Mouse (Mus musculus) right cerebral cortex, postnatal 36 days (tissue): ENCODE data around the gene Sytl5.

Experiments
- DNase-seq, 2 experiments: peaks; one replicate each; pipeline ENCODE4 v3.0.0; 2022; ENCODE audit warnings: low spot score in 2 of 2, mixed read lengths in 1 of 2

Sytl5 gene

DNA sequence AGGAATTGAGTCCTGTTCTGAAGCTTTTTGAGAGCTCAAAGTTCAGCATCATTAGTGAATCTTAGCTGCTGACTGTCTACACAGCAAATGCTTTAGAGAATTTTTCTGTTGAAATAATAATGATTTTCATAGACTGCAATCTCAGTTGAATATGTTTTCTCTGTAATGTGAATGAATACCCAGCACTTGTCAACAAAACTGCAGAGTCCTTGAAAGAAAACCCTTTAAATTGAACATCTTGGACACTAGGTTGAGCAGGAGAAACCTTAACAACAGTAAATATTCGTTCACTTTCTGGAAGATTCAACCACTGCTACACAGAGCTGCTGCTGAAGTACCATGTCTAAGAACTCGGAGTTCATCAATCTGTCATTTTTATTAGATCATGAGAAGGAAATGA is at the start of gene Sytl5:
Sytl5 (plus strand) TSS at position 301 of the 400 bp plus-strand sequence.
- no peak for DNase-seq

- no peak for DNase-seq
Observed at GRCm38 (mm10) chrX:9846628-9847027, 38.8 kb upstream of the Sytl5 start, which contains the start of gene Hypm. TSS of gene Hypm (plus strand) at chrX:9846928.

GRCm38 (mm10) chrX:9849403-9849802 is 36.0 kb upstream of the Sytl5 start, which contains the start of gene H2al3:
TSS of gene H2al3 (plus strand) at chrX:9849703.
- DNase-seq, result no peak

DNA sequence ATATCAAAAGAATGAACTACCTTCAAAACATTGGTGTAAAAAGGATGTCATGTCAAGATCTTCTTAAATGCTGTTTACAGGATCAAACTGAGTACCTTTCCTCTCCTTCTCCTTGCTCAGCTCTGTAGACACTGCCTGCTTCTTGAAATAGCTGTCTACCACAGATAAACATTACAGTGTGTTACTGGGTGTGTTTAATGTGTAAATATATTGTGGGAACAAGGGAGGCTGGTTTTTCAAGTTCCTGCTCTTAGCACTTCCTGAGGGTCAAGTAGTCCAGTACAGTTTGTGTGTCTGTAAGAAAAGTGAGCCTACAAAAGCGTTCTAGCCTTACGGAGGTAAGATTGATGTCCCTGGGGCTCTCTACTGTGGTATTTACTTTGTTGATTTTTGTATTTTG is 23.6 kb upstream of the Sytl5 start:
- DNase-seq, result no peak

- no peak for DNase-seq
Observed at GRCm38 (mm10) chrX:9875519-9875918, 9.9 kb upstream of the Sytl5 start.

DNA sequence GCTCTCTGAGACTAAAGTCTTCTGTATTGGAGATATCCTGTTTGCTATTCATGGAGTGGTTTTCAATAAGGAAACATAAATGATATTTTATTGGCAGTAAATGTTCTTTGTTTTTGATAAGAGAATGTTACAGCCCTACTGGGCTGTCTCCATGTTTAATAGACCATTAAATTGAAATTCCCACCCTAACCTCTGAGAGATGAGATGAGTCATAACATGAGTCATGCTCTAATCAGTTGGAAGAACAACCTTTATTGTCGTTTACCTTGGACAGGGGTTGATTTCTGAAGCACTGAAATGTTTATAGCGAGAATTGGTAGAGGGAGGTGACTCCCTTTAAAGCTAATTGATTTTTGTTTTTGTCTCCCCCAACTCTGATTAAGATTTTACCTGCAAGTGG is 24.1 kb downstream of the Sytl5 start:
- no peak for DNase-seq

DNA sequence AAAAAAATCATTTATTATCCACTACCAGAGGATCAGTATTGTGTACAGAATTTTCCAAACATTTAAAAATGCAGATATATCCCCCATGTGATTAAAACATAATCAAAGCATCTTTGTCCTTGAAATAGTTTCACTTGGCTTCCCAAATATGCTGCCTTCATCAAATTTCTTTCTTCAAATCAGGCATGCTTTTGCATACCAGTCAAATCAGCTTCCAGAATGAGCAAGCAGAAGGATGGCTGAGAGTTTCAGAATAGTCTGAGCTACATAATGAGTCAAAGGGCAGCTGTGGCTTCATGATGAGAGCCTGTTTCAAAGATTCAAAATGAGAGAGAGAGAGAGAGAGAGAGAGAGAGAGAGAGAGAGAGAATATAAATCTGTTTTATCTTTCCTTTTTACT is 48.4 kb downstream of the Sytl5 start:
- no peak for DNase-seq

DNA sequence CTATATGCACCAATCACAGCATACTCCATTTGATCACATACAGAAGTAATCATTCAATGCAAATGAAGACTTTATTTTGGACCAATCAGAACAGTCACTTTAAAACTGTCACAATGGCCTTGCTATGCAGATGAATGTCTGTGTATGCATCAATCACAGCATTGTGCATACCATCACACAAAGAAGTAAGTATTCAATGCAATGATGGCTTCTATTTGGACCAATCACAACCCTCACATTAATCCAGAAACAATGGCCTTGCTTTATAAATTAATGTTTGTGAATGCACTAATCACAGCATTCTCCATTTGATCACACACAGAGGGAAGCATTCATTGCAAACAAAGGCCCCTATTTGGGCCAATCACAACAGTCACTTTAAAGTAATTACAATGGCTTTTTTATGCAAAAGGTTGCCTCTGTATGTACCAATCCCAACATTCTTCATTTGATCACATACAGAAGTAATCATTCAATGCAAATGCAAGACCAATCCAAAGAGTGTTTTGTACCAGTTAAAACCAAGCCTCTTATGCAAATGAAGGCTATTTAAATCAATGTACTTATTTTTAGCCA is 98.8 kb downstream of the Sytl5 start:
- DNase-seq, result no peak

DNA sequence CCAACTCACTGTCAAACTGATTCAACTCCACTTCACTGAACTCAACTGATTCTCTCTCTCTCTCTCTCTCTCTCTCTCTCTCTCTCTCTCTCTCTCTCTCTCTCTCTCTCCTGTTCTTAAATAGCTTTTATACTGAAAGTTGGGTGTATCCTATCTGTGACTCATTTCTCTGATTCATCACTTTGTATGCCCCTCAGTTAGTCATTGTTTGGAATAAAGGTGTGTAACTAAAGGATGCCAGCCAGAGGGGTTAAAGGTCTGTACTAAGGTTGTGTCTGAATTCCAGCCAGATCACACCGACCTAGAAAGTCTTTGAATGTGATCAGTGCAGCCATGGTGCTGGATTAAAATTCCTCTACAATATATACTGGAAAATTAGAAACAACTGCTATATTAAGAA is 115.3 kb downstream of the Sytl5 start:
- DNase-seq, result no peak

DNA sequence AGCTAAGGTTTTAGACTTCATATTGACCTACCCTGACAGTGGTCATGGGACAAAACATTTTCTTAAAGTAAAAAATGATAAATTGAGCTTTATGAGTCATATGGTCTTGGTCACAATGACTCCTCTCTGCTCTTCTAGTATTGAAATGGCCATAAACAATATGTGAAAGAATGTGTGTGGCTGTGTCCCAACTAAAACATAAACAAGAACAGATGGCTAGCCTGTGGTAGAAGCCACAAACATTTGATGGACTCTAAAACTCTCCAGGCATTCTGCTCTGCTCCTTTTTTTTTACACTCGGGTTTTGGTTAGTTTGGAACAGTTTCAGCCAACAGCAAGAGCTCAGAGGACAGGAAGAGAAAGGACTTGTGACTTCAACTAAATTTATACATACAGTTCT is 120.5 kb downstream of the Sytl5 start:
- no peak for DNase-seq

GRCm38 (mm10) chrX:10007675-10008270 is 122.4 kb downstream of the Sytl5 start:
- no peak for DNase-seq

DNA sequence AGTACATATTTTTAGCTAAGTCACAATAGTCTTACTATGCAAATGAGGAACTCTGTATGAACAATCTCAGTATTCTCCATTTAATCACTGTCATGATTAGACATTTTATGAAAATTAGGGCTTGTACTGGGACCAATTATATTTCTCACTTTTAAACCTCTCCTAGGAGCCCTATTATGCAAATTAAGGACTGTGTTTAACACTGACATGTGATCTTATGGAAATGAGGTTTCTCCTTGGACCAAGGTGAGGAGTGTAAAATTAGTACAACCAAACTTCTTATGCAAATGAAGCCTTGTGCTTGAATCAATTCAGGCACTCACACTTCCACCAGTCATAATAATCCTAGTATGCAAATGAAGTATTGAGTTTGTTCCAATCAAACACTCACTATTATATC is 124.8 kb downstream of the Sytl5 start:
- no peak for DNase-seq

GRCm38 (mm10) chrX:10034666-10035065 is 149.2 kb downstream of the Sytl5 start:
- DNase-seq, result no peak
